Mouse (Mus musculus): ENCODE results near the gene Llgl1. TPM values are rescaled to one million over a fixed set of nuclear protein-coding genes. Genes with fewer than 3 reads are reported as not detected.

The Llgl1 gene
- total and polyA plus RNA-seq, 2 experiments from 2014 or later = 25.8 to 46.8 TPM

- Histone ChIP-seq H3K36me3 (ENCODE audit: insufficient read depth, low read length) (peaks cover 40% of the 10 kb centered on the region), H3K9ac (replicated peaks; ENCODE audit: low read length, poor library complexity, severe bottlenecking) (peak within 1 kb of the TSS; percentile 90), H3K4me2 (ENCODE audit: low read depth, low read length, poor library complexity, severe bottlenecking) (peak within 1 kb of the TSS; percentile 74), H3K9me3 (ENCODE audit: low read length) (no peaks in the 10 kb centered on the region), H3K4me1 (ENCODE audit: insufficient read depth, low read length) (peaks cover 14% of the 10 kb centered on the region), H3K27me3 (ENCODE audit: insufficient read depth, low read length) (no peaks in the 10 kb centered on the region), H3K27ac (ENCODE audit: low read depth, low read length) (peak within 1 kb of the TSS; percentile 90), H3K4me3 (ENCODE audit: low read depth, low read length) (peak within 1 kb of the TSS; percentile 89)
- peak; percentile 98 for DNase-seq (ENCODE audit: low spot score)
- ATAC-seq (ENCODE audit: low FRiP score) = peak; percentile 93
- no peak for TF ChIP-seq CTCF (IDR thresholded peaks at IDR 0.05)
- WGBS = under 1% methylated on average over 44 of the region's 44 CpGs
Measured at GRCm38 (mm10) chr11:60728260-60728761, 28.8 kb downstream of the Llgl1 start, which contains the start of gene Mief2. Mief2 (plus strand) TSS chr11:60728398.

- H3K4me2 ChIP-seq (ENCODE audit: low read depth, low read length, poor library complexity, severe bottlenecking) = peak overlapping the region; percentile 57
- ATAC-seq (ENCODE audit: low FRiP score) = no peak
Measured at GRCm38 (mm10) chr11:60729217-60729641, 29.7 kb downstream of the Llgl1 start.

GRCm38 (mm10) chr11:60730169-60730568 is 30.6 kb downstream of the Llgl1 start:
- Histone ChIP-seq H3K9me3 (ENCODE audit: low read length) (no peaks in the 10 kb centered on the region), H3K9ac (replicated peaks; ENCODE audit: low read length, poor library complexity, severe bottlenecking) (no peak overlapping the region), H3K4me2 (ENCODE audit: low read depth, low read length, poor library complexity, severe bottlenecking) (no peak overlapping the region), H3K36me3 (ENCODE audit: insufficient read depth, low read length) (peaks cover 24% of the 10 kb centered on the region), H3K27me3 (ENCODE audit: insufficient read depth, low read length) (no peaks in the 10 kb centered on the region), H3K27ac (ENCODE audit: low read depth, low read length) (no peak overlapping the region), H3K4me1 (ENCODE audit: insufficient read depth, low read length) (peaks cover 14% of the 10 kb centered on the region), H3K4me3 (ENCODE audit: low read depth, low read length) (no peak overlapping the region)
- 87% methylated on average over 9 of the region's 9 CpGs for WGBS
- DNase-seq (ENCODE audit: low spot score) = no peak
- no peak for TF ChIP-seq CTCF (IDR thresholded peaks at IDR 0.05)
- ATAC-seq (ENCODE audit: low FRiP score) = no peak

More at GRCm38 (mm10) chr11:60729217-60729641, 29.7 kb downstream of the Llgl1 start:
- Histone ChIP-seq H3K9ac (replicated peaks; ENCODE audit: low read length, poor library complexity, severe bottlenecking) (0 out of 2 replicates have a peak overlapping the region, but pooled peaks have one; percentile 83), H3K27ac (ENCODE audit: low read depth, low read length) (no peak overlapping the region; the same call in 1 of the 2 replicates), H3K27me3 (ENCODE audit: insufficient read depth, low read length) (no peaks in the 10 kb centered on the region), H3K4me1 (ENCODE audit: insufficient read depth, low read length) (peaks cover 14% of the 10 kb centered on the region), H3K4me3 (ENCODE audit: low read depth, low read length) (peak overlapping the region; percentile 89), H3K9me3 (ENCODE audit: low read length) (no peaks in the 10 kb centered on the region), H3K36me3 (ENCODE audit: insufficient read depth, low read length) (peaks cover 33% of the 10 kb centered on the region)
- 80% methylated on average over 6 of the region's 6 CpGs for WGBS
- TF ChIP-seq CTCF (IDR thresholded peaks at IDR 0.05) = no peak
- no peak for DNase-seq (ENCODE audit: low spot score)

- H3K27me3 ChIP-seq (ENCODE audit: insufficient read depth, low read length) = no peaks in the 10 kb centered on the region
- H3K4me1 ChIP-seq (ENCODE audit: insufficient read depth, low read length) = peaks cover 10% of the 10 kb centered on the region
- H3K36me3 ChIP-seq (ENCODE audit: insufficient read depth, low read length) = peaks cover 23% of the 10 kb centered on the region
- DNase-seq (ENCODE audit: low spot score) (no peak), ATAC-seq (ENCODE audit: low FRiP score) (no peak)
- H3K4me2 ChIP-seq (ENCODE audit: low read depth, low read length, poor library complexity, severe bottlenecking) = no peak overlapping the region
- no peak for TF ChIP-seq CTCF (IDR thresholded peaks at IDR 0.05)
- no peak overlapping the region for H3K9ac ChIP-seq (replicated peaks; ENCODE audit: low read length, poor library complexity, severe bottlenecking)
- WGBS = 92% methylated on average over 14 of the region's 14 CpGs
- H3K9me3 ChIP-seq (ENCODE audit: low read length) = no peaks in the 10 kb centered on the region
- H3K4me3 ChIP-seq (ENCODE audit: low read depth, low read length) = no peak overlapping the region
- H3K27ac ChIP-seq (ENCODE audit: low read depth, low read length) = no peak overlapping the region
Measured at GRCm38 (mm10) chr11:60731251-60731650, 31.7 kb downstream of the Llgl1 start.

GRCm38 (mm10) chr11:60734206-60734605 is 34.7 kb downstream of the Llgl1 start:
- DNase-seq (ENCODE audit: low spot score) (no peak), ATAC-seq (ENCODE audit: low FRiP score) (no peak)
- Histone ChIP-seq H3K4me1 (ENCODE audit: insufficient read depth, low read length) (peaks cover 2% of the 10 kb centered on the region; the same call in 1 of the 2 replicates), H3K4me3 (ENCODE audit: low read depth, low read length) (no peak overlapping the region), H3K27me3 (ENCODE audit: insufficient read depth, low read length) (no peaks in the 10 kb centered on the region), H3K4me2 (ENCODE audit: low read depth, low read length, poor library complexity, severe bottlenecking) (no peak overlapping the region), H3K36me3 (ENCODE audit: insufficient read depth, low read length) (peaks cover 23% of the 10 kb centered on the region), H3K9me3 (ENCODE audit: low read length) (no peaks in the 10 kb centered on the region), H3K9ac (replicated peaks; ENCODE audit: low read length, poor library complexity, severe bottlenecking) (no peak overlapping the region), H3K27ac (ENCODE audit: low read depth, low read length) (no peak overlapping the region)
- 80% methylated on average over 2 of the region's 2 CpGs for WGBS
- no peak for TF ChIP-seq CTCF (IDR thresholded peaks at IDR 0.05)

- Histone ChIP-seq H3K9me3 (ENCODE audit: low read length) (no peaks in the 10 kb centered on the region), H3K27ac (ENCODE audit: low read depth, low read length) (no peak overlapping the region), H3K9ac (replicated peaks; ENCODE audit: low read length, poor library complexity, severe bottlenecking) (no peak overlapping the region), H3K4me2 (ENCODE audit: low read depth, low read length, poor library complexity, severe bottlenecking) (no peak overlapping the region), H3K27me3 (ENCODE audit: insufficient read depth, low read length) (no peaks in the 10 kb centered on the region), H3K4me3 (ENCODE audit: low read depth, low read length) (no peak overlapping the region), H3K4me1 (ENCODE audit: insufficient read depth, low read length) (no peaks in the 10 kb centered on the region), H3K36me3 (ENCODE audit: insufficient read depth, low read length) (peaks cover 22% of the 10 kb centered on the region)
- DNase-seq (ENCODE audit: low spot score) (no peak), ATAC-seq (ENCODE audit: low FRiP score) (no peak)
- 76% methylated on average over 5 of the region's 5 CpGs for WGBS
- peak; percentile 51 for TF ChIP-seq CTCF (IDR thresholded peaks at IDR 0.05)
Measured at GRCm38 (mm10) chr11:60735191-60735590, 35.7 kb downstream of the Llgl1 start.

Measured in midbrain, postnatal 0 days (tissue).